Mouse (Mus musculus): Measurements from ENCODE around the gene Adcy6.

DNA sequence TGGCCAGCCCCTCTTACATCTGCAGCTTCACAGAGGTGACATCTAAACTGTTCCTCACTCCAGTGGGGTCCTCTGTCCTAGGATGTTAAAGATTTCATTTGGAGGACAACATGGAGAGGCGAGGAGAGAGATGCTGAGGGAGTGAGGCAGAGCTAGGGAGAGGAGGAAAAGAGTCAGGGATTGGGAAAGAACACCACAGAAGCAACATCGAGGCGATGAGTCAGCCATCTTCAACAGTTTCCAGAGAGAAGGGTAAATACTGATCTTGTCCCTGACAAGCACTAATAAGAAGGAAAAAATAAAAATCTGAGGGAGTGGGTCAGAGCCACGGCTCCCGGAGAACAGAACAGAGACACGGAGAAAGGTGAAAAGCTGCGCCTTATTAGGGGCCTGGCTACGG lies 26.9 kb downstream of the Adcy6 start:
- TF ChIP-seq CTCF (IDR thresholded peaks at IDR 0.05; ENCODE audit: low read depth) = no peak
- TF ChIP-seq EP300 (optimal IDR thresholded peaks at IDR 0.05) = no peak
